Mouse (Mus musculus) heart, postnatal 10 days (tissue): ENCODE results near the gene Trcg1. TPM values are rescaled to one million over a fixed set of nuclear protein-coding genes. Genes with fewer than 3 reads are reported as not detected.

Experiments used
- DNase-seq, 2 experiments: peaks; one replicate each; pipeline ENCODE4 v3.0.0; 2021
- intact Hi-C: fragments of 180-260 bp; cut with DNase I; formaldehyde crosslinking; loops from one replicate; pipeline ENCODE4 v1.15.1; 2025
- total RNA-seq, 2 experiments: library from RNA; stranded (reverse); gene quantifications; 2 replicates each; pipeline ENCODE4 v1.2.3; 2021

The Trcg1 gene
- total RNA-seq, 2 experiments from 2014 or later = not detected

DNA sequence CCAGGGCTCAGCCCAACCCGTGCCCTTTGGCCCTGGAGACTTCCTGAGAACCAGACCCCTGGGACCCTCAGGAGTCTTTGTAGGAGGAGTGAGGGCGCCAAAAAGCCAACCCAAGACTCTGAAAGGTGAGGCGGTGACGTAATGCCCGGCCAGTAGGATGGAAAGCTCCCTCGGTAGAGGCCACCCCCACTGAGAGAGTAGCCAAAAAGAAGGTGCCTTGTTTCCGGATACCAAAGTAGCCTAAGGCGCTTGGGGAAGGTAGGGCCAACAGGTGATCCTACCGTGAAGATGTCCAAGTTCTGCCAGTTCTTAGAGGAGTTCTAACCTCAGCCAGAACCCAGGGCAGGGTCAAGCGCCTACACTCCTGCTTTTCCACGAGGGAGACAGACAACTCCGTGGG is 24.6 kb downstream of the Trcg1 start:
- no peak for DNase-seq
- intact Hi-C loops = loop anchor here (2.0 kb wide), 1 partner anchor 90 kb away; no protein-coding TSS in a partner anchor

DNA sequence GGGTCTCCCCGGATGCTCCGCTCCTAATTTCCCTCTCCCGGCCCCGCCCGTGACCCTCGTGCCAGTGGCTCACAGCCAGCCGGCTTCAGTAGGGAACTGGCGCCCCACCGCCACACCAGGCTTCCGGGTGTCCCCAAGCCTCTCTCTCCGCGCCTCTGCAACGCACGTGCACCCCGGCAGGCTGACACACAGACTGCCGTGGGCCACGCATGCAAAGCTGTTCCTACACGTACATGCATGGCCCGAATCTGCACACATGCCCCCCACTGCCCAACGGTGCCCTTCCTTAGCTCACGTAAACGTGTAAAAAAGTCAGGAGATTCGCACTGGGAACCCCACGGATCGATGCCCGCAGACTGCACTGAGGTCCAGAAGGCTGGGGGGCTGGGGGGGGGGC is 25.2 kb downstream of the Trcg1 start:
- intact Hi-C loops = loop anchor here (2.0 kb wide), 1 partner anchor 89 kb away; no protein-coding TSS in a partner anchor
- DNase-seq = peak; percentile 74 to 76

DNA sequence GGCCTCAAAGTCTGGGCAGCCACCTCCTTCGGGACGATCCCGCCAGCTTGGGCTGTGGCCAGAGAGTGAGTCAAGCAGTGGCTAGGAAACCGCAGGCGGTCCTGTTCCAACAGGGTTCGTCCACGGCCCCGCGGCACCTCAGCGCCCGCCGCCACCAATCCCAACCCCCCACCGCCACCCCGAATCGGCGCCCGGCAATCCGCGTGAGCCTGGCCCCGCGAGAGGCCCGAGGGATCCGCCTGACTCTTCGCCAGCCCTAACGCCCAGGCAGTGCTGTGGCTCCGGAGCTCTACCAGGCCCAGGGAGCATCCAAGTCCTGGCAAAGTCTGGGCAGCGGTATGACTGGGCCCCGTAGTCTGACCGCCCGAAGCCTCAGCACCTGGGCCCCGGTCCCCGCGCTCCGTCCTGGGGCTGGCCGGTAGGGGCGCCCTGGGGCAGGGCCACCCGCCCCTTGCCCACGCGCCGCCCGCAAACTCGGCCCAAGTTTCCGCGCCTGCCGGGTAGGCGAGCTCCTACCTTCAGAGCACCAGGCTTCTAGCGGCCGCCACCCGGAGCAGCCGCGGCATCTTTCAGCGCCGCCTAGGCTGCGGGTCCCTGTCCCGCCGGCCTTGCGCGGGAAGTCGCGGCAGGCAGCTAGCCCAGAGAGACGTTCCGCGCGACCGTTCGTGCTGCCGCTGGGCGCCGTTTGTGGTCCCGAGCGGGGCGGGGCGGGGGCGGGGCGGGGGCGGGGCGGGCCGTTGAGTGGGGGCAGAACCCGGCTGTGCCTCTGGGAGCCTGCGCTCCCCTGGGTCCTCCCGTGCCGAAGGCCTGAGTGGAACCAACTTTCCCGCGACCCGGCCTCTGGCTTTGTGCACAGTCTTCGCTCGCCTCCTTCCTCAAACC is 25.8 kb downstream of the Trcg1 start, which contains the start of gene 1700017B05Rik:
Gene 1700017B05Rik, minus strand, starts transcription at position 700 of the 882 bp plus-strand sequence.
- intact Hi-C loops = loop anchor here (2.0 kb wide), 2 partner anchors 59 to 89 kb away; no protein-coding TSS in a partner anchor
- DNase-seq = peak; percentile 82 to 85

DNA sequence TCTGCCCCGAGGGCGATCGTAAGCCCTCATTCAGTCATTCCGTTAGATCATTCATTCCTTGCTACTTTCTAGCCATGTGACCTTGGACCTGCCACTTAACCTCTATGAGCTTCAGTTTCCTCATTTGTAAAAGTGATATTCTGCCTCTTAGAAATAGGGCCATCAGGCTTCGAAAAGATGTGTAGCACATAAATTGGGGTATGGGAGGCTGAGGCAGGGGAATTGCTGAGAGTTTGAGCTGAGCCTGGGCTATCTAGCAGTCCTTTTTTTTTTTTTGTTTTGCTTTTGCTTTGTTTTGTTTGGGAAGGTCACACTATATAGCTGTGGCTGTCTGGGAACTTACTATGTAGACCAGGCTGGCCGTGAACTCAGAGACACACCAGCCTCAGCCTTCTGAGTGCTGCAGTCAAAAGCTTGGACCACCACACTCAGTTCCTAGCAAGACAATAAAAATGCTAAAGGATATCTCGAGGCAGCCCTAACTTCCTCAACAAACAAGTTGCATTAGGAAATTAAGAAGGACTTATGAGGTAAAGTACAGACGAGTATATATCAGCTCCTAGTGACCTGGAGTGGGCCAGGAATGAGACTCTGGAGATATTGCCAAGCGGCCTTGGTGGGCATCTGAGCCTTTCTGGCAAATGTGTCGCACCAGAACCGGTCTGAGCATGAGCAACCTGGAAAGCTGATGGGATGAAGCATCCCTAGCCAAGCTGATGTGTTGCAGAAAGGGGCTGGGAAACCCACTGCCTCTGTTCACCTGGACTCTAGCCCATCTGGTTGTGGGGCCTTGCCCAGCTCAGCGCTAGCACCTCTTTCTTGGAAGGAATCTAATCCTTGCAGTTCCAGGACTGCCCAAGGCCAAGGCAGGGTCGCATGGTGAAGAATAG is 26.7 kb downstream of the Trcg1 start:
- intact Hi-C loops = loop anchor here (2.0 kb wide), 1 partner anchor 58 kb away; no protein-coding TSS in a partner anchor

DNA sequence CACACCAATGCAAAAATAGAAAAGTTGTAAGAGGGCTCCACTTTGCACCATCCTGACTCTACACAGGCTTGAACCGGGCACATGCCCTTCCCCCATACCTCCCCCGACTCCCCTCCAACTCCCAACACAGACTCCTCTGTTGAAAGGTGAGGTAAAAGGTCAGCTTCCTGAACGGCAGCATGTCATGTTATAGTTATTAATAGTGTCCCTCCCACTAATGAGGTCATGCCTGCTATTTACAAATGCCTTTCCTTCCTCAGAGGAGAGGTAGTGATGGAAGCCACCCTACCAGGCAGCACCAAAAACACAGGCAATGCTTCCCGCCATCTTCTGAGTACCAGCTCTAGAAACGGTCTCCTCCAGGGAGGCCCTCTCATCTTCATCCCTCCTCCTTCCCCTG is 28.8 kb downstream of the Trcg1 start:
- intact Hi-C loops = no loop called here
- no peak for DNase-seq

More for the DNA sequence above, 26.7 kb downstream of the Trcg1 start:
- DNase-seq = no peak

DNA sequence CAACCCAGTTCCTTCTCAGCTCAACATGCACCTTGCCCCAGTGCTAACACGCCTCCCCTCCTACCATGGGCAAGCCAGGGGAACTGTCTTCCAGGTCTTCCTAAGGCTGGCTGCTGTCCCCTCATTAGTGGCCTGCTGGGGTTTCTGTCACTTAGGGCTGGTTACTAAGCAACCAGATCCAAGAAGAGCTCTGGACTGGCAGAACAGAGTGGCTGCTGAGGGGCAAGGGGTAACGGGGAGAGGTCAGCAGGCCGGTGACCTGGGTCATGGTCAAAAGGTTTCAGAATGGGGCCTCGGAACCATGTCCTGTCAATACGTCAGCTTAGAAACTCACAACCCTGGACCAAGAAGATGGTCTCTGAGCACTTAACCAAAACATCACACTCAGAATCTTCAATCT is 31.1 kb downstream of the Trcg1 start:
- intact Hi-C loops = no loop called here
- no peak for DNase-seq

GRCm38 (mm10) chr9:57268078-57268477 is 31.7 kb downstream of the Trcg1 start:
- no peak for DNase-seq
- intact Hi-C loops = no loop called here

DNA sequence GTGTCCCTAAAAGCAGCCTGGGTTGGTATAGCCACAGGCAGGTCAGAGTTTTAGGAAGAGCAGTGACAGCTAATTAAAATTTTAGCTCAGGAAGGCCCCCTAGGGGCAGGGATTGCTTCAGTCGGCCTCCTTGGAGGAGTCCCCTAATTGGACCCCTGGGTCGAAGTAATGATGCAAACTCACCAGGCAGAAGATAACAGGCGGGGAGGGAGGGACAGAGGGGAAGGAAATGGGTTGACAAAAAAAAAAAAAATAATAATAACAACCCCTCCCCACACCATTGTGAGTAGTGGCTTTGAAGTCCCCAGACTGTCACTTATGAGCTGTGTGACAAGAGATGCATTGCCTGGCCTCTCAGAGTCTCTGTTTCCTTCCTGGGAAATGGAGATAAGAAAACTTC is 32.2 kb downstream of the Trcg1 start:
- no peak for DNase-seq
- intact Hi-C loops = no loop called here

- intact Hi-C loops = no loop called here
- DNase-seq = no peak
Observed at GRCm38 (mm10) chr9:57269384-57269783, 33.0 kb downstream of the Trcg1 start.

- intact Hi-C loops = no loop called here
- DNase-seq = no peak
Observed at GRCm38 (mm10) chr9:57270399-57270798, 34.0 kb downstream of the Trcg1 start.

- DNase-seq = no peak
- intact Hi-C loops = no loop called here
Observed at GRCm38 (mm10) chr9:57271081-57271480, 34.7 kb downstream of the Trcg1 start.

DNA sequence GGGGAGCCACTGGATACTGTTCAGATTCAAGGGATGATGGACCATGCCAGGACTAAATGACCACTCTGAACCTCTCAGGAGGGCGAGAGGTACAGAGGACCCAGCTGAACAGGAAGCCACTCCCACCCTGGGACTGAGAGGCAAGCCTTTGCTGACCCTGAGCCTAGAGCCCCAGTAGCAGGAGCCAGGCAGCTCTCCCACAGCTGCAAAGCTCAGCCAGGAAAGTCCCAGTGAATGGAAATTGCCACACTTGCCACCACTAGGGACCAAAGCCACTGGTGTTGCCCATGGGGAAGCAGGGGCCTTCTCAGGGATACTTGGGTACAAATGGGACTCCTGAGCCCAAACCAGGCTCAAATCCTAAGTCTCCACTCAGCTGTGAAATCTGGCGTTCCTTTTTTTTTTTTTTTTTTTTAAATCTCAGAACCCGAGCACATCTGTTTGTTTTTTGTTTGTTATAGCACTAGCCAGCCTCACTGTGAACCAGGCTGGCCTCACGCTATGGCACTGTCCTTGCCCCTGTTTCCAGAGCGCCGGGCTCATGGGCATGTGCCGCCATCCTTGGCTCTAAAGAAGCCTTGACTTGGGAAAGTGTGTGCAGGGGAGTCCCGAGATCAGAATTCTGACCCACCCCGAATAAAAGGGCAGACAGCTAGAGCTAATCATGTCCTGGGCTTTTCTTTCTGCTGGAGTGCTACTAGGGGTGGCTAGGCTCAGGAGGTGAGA is 35.6 kb downstream of the Trcg1 start:
- DNase-seq = no peak
- intact Hi-C loops = no loop called here

DNA sequence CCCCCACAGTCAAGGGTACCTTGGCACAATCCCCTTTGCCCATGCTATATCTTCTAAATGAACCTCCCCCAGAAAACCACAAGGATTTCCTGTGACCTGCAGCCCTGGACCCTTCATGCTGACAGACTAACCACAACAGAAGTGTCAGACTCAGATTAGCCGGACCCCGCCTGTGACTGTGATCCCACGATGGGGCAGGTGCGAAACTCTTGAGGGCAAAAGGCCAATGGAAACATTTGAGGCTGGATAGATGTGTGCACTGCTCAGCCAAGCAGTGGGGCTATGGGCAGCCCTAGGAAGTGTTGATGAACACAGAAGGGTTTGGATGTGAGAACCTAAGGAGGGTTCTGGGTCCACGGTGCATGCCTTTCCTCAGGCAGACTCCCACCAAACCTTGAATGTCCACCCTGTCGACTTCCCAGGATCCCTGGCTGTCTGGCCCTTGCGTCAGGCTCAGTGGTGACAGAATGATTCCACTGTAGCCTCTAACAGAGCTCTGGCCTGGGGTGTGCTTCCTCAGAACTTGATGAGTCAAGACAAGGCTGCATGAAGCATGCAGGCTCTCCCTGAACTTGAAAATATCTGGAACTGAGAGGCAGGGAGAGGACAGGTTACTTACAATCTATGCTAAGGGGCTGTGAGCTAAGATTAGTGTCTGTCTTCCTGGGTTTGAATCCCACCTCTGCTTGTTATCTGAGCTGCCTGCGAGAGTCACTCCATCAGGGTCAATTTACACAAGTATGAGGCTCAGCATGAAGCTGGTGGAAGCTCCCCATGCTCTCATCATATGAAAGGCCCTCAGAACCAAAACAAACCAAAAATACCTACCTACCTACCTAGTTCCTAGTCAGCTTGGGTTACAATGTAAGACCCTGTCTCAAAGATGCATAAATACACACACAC is 36.8 kb downstream of the Trcg1 start:
- intact Hi-C loops = no loop called here
- no peak for DNase-seq

- intact Hi-C loops = no loop called here
- DNase-seq = no peak
Observed at GRCm38 (mm10) chr9:57273805-57274494, 37.6 kb downstream of the Trcg1 start.

DNA sequence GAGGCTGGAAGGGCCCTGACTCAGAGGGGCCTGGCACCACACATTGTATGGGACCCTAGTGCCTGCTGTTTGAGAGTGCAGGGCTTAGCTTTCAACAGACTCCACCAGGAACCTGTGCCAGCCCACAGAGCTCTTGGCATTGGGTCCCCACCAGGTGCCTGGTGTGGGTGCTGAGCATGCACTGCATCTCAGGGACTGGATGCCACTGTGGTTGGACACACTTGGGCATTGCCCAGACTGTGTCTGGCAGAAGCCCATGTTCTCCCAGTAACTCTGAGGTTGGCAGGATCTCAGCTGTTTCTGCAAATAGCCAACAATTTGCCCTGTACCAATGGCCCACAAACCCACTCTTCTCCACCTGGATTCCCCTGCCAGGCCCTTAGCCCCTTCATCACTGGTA is 40.0 kb downstream of the Trcg1 start:
- DNase-seq = peak; percentile 76 to 84
- intact Hi-C loops = no loop called here

GRCm38 (mm10) chr9:57278268-57278667 is 41.9 kb downstream of the Trcg1 start:
- intact Hi-C loops = no loop called here
- DNase-seq = no peak

DNA sequence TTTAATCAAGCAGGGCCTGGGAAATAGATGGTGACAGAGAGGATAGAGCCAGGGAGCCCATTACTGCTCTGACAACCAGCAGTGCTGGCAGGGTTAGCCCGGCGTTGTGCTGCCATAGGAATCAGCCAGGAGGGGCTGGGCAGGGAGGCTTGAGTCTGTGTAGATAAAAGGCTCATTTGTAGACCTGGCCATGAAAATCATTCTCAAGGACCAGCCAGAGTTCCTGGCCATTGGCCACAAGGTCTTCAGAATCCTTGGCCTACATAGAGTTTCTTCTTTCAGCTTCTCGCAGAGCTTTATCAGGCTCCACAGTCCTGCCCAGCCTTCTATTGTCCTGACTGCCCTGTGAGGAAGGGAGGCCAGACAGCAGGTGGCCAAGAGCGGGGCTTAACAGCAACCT is 43.1 kb downstream of the Trcg1 start:
- no peak for DNase-seq
- intact Hi-C loops = no loop called here

- intact Hi-C loops = no loop called here
- DNase-seq = no peak
Observed at GRCm38 (mm10) chr9:57281549-57281948, 45.2 kb downstream of the Trcg1 start.

- DNase-seq = no peak
- intact Hi-C loops = no loop called here
Observed at GRCm38 (mm10) chr9:57282686-57283085, 46.3 kb downstream of the Trcg1 start.
